Comparison of ENCODE assay signal across 32 mouse cellular contexts in the genomic region with DNA sequence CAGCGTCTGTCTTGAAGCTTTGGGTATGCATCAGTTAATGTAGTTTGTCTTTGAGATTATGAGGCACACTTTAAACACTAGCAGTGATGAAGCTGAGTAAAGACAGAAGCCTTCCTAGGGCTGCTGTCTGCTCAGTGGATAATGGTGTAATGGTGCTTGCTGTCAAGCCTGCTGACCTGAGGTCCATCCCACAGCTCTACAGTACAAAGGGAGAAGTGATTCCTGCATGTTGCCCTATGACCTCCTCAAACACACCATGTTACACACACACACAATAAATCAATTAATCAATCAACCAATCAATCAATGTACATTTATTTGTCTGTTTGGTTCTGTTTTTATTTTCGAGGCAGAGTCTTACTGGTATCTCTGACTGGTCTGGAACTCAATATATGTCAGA. TPM values are rescaled to one million over a fixed set of nuclear protein-coding genes. Genes with fewer than 3 reads are reported as not detected.
"Had no signal": no experiment of that assay in that cellular context is flagged by ENCODE, and none has a peak within 500 bp of the region (broad histone marks: within the 10 kb centered on the region; RNA-seq: fewer than 3 reads in every experiment).

No protein-coding gene starts in this region.

- H3K4me2 ChIP-seq: limb, embryonic 12.5 days; limb, embryonic 13.5 days; limb, embryonic 15.5 days; liver, embryonic 13.5 days; liver, embryonic 15.5 days; lung, embryonic 14.5 days; lung, embryonic 15.5 days; midbrain, embryonic 11.5 days; midbrain, embryonic 12.5 days; midbrain, embryonic 13.5 days; midbrain, embryonic 15.5 days; neural tube, embryonic 12.5 days had no signal

- H3K9me3 ChIP-seq: limb, embryonic 10.5 days; limb, embryonic 12.5 days; limb, embryonic 13.5 days; limb, embryonic 15.5 days; liver, embryonic 13.5 days; liver, embryonic 15.5 days; lung, embryonic 15.5 days; megakaryocyte, embryonic 14.5 days; midbrain, embryonic 10.5 days; midbrain, embryonic 12.5 days; midbrain, embryonic 13.5 days; midbrain, embryonic 15.5 days; neural tube, embryonic 12.5 days had no signal

- H3K4me3 ChIP-seq: left cerebral cortex, adult 2 months; limb, embryonic 10.5 days; limb, embryonic 12.5 days; limb, embryonic 13.5 days; limb, embryonic 15.5 days; liver, embryonic 13.5 days; liver, embryonic 15.5 days; lung, embryonic 15.5 days; megakaryocyte, embryonic 14.5 days; midbrain, embryonic 10.5 days; midbrain, embryonic 12.5 days; midbrain, embryonic 13.5 days; midbrain, embryonic 15.5 days; myocyte; neural tube, embryonic 12.5 days had no signal

- H3K4me1 ChIP-seq: limb, embryonic 10.5 days; limb, embryonic 12.5 days; limb, embryonic 13.5 days; limb, embryonic 15.5 days; liver, embryonic 13.5 days; liver, embryonic 15.5 days; lung, embryonic 15.5 days; megakaryocyte, embryonic 14.5 days; midbrain, embryonic 10.5 days; midbrain, embryonic 12.5 days; midbrain, embryonic 13.5 days; midbrain, embryonic 15.5 days; neural tube, embryonic 12.5 days had no signal

- H3K9ac ChIP-seq: limb, embryonic 12.5 days; limb, embryonic 13.5 days; limb, embryonic 15.5 days; liver, embryonic 13.5 days; liver, embryonic 14.5 days; liver, embryonic 15.5 days; liver, postnatal 0 days; lung, embryonic 14.5 days; lung, embryonic 15.5 days; midbrain, embryonic 12.5 days; midbrain, embryonic 13.5 days; midbrain, embryonic 15.5 days; neural tube, embryonic 12.5 days had no signal

- H3K27ac ChIP-seq: left cerebral cortex, adult 2 months; limb, embryonic 10.5 days; limb, embryonic 12.5 days; limb, embryonic 13.5 days; limb, embryonic 15.5 days; liver, embryonic 13.5 days; liver, embryonic 14.5 days; liver, embryonic 15.5 days; lung, embryonic 15.5 days; macrophage; midbrain, embryonic 10.5 days; midbrain, embryonic 12.5 days; midbrain, embryonic 13.5 days; midbrain, embryonic 15.5 days; neural tube, embryonic 12.5 days had no signal

- ATAC-seq: liver, postnatal 0 days; lung, postnatal 0 days; midbrain, embryonic 13.5 days; midbrain, embryonic 15.5 days; midbrain, embryonic 16.5 days had no signal

- H3K36me3 ChIP-seq: limb, embryonic 10.5 days; limb, embryonic 12.5 days; limb, embryonic 13.5 days; limb, embryonic 15.5 days; liver, embryonic 13.5 days; liver, embryonic 15.5 days; lung, embryonic 15.5 days; midbrain, embryonic 10.5 days; midbrain, embryonic 12.5 days; midbrain, embryonic 13.5 days; midbrain, embryonic 15.5 days; neural tube, embryonic 12.5 days had no signal

- H3K27me3 ChIP-seq: limb, embryonic 12.5 days; limb, embryonic 13.5 days; limb, embryonic 15.5 days; liver, embryonic 13.5 days; liver, embryonic 15.5 days; lung, embryonic 15.5 days; megakaryocyte, embryonic 14.5 days; midbrain, embryonic 12.5 days; midbrain, embryonic 13.5 days; midbrain, embryonic 15.5 days; neural tube, embryonic 12.5 days had no signal

- DNase-seq: left cerebral cortex, postnatal 4 days; liver; liver, embryonic 13.5 days; liver, postnatal 0 days; lung, adult 18-20 months; lung, adult 2 months; lung, embryonic 14.5 days; lung, postnatal 10 days; lung, postnatal 14 days; lung, postnatal 36 days; lung, postnatal 4 days; midbrain, embryonic 14.5 days had no signal

RNA-seq across cellular contexts. Expression of a gene that starts 21.6 kb away (rescaled TPM):
- total RNA-seq: monocyte, adult 5-6 weeks had no signal
